Mouse (Mus musculus) adrenal gland, postnatal 14 days (tissue): ENCODE results near the gene Fcho1. TPM values are rescaled to one million over a fixed set of nuclear protein-coding genes. Genes with fewer than 3 reads are reported as not detected.
A peak's percentile ranks its signal among the peaks of the same experiment; 100 is the strongest.

Experiments used
- DNase-seq: peaks from one replicate; pipeline ENCODE4 v3.0.0; 2021; ENCODE audit warnings: mixed read lengths
- total RNA-seq: library from RNA; stranded (reverse); gene quantifications from 2 replicates; pipeline ENCODE4 v1.2.3, GENCODE M21; 2021

Gene Fcho1
- total RNA-seq, 1 experiment from 2014 or later, result 5.4 TPM

- DNase-seq, result peak; percentile 91
These were observed 65.0 kb downstream of the Fcho1 start for GRCm38 (mm10) chr8:71660325-71661120.

GRCm38 (mm10) chr8:71659751-71660150, 65.8 kb downstream of the Fcho1 start:
- no peak for DNase-seq

- peak; percentile 63 for DNase-seq
These were observed 66.9 kb downstream of the Fcho1 start for GRCm38 (mm10) chr8:71658515-71659049.

Other genes with a start within 250 kb of the Fcho1 start
- 14.8 and 17.2 TPM in 2 replicates for gene Ano8, start 239.8 kb downstream of the Fcho1 start, total RNA-seq
- 20.0 and 21.5 TPM in 2 replicates for gene Gtpbp3, start 237.6 kb downstream of the Fcho1 start, total RNA-seq
- 116 and 123 TPM in 2 replicates for gene Plvap, start 214.0 kb downstream of the Fcho1 start, total RNA-seq
- gene Ccdc194, start 200.0 kb downstream of the Fcho1 start, total RNA-seq, result not detected in 2 replicates
- 45.6 and 47.9 TPM in 2 replicates for gene Bst2, start 188.3 kb downstream of the Fcho1 start, total RNA-seq
- 63.2 and 66.3 TPM in 2 replicates for gene Mvb12a, start 182.8 kb downstream of the Fcho1 start, total RNA-seq
- 1.8 and 4.2 TPM in 2 replicates for gene Tmem221, start 166.8 kb downstream of the Fcho1 start, total RNA-seq
- 0.53 and 1.0 TPM in 2 replicates for gene Nxnl1, start 159.1 kb downstream of the Fcho1 start, total RNA-seq
- 91.6 and 93.6 TPM in 2 replicates for gene Slc27a1, start 156.8 kb downstream of the Fcho1 start, total RNA-seq
- 212 and 250 TPM in 2 replicates for gene Pgls, start 133.5 kb downstream of the Fcho1 start, total RNA-seq
- 2.6 and 6.2 TPM in 2 replicates for gene Fam129c, start 128.1 kb downstream of the Fcho1 start, total RNA-seq
- 60.0 and 62.0 TPM in 2 replicates for gene Colgalt1, start 114.7 kb downstream of the Fcho1 start, total RNA-seq
- 7.2 and 7.7 TPM in 2 replicates for gene Unc13a, start 54.0 kb downstream of the Fcho1 start, total RNA-seq
- gene Jak3, start 49.4 kb downstream of the Fcho1 start, total RNA-seq, result 17.4 and 21.4 TPM in 2 replicates
- gene Insl3, start 36.5 kb downstream of the Fcho1 start, total RNA-seq, result 8.0 and 9.8 TPM in 2 replicates
- gene B3gnt3, start 23.9 kb downstream of the Fcho1 start, total RNA-seq, result 5.4 and 7.4 TPM in 2 replicates
- gene Zfp709, start 156.3 kb upstream of the Fcho1 start, total RNA-seq, result 7.9 and 8.2 TPM in 2 replicates
- gene Zfp882, start 182.9 kb upstream of the Fcho1 start, total RNA-seq, result 5.4 and 7.8 TPM in 2 replicates
- 30.8 and 31.4 TPM in 2 replicates for gene Zfp617, start 182.9 kb upstream of the Fcho1 start, total RNA-seq
- gene Zfp961, start 225.3 kb upstream of the Fcho1 start, total RNA-seq, result 22.9 and 24.3 TPM in 2 replicates